Mouse (Mus musculus): Measurements from ENCODE around the gene Zfx.

DNA sequence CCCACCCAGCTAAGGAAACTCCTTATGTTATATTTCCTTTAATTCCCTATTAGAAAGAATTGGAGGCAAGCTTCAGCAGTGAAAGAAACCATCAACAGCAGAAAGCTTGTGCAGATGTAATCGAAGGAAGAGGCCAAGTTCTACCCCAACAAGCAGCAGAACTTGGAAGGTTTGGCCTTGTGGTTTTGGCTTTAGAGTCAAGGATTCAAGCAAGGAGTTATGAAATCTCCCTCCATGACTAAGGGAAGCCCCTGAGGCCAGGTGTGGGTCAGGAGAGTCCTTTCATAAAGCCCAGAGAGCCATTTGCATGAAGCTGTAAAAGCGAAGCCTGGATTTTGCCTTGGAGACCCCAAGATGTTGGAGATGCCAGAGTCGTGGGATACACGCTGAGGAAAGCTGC is 11.6 kb upstream of the Zfx start:
- TF ChIP-seq POLR2A (IDR thresholded peaks at IDR 0.05; ENCODE audit: control insufficient read depth in 1 of 2, insufficient read depth in 1 of 2, low read depth in 1 of 2, low read length in 2 of 2, poor library complexity in 1 of 2) (no peak), POLR2AphosphoS2 (IDR thresholded peaks at IDR 0.05; ENCODE audit: low read length) (no peak), TBP (IDR thresholded peaks at IDR 0.05; ENCODE audit: low read depth, low read length) (no peak), CTCF (IDR thresholded peaks at IDR 0.05 in 2 of 3, conservative IDR thresholded peaks at IDR 0.05 in 1 of 3; ENCODE audit: control insufficient read depth in 1 of 3, insufficient read depth in 1 of 3, low read depth in 2 of 3, low read length in 3 of 3, poor library complexity in 1 of 3, severe bottlenecking in 1 of 3) (no peak), USF1 (IDR thresholded peaks at IDR 0.05; ENCODE audit: low read depth, low read length) (no peak), ELF1 (IDR thresholded peaks at IDR 0.05; ENCODE audit: low read depth, low read length) (no peak), NELFE (IDR thresholded peaks at IDR 0.05; ENCODE audit: low read depth, low read length) (no peak), EP300 (IDR thresholded peaks at IDR 0.05; ENCODE audit: low read depth in 1 of 2, low read length in 2 of 2) (no peak), BHLHE40 (IDR thresholded peaks at IDR 0.05; ENCODE audit: borderline replicate concordance, low read depth, low read length) (no peak), GATA1 (IDR thresholded peaks at IDR 0.05; ENCODE audit: low read depth, low read length) (no peak)

Data from MEL (cell line).